Mouse (Mus musculus) fibroblast of lung, adult 2 months (primary cell): ENCODE measurements around the gene Pex3.
"Not testable (repeated sequence)": the region's sequence is repeated elsewhere in the genome, so short reads cannot be mapped to it uniquely, and the experiment has no call there.

Source experiments
- DNase-seq: peaks from one replicate; pipeline ENCODE4 v3.0.0-alpha.2; 2011; ENCODE audit warnings: low read depth

The Pex3 gene

GRCm38 (mm10) chr10:13534751-13535150, 18.2 kb downstream of the Pex3 start:
- no peak for DNase-seq

DNA sequence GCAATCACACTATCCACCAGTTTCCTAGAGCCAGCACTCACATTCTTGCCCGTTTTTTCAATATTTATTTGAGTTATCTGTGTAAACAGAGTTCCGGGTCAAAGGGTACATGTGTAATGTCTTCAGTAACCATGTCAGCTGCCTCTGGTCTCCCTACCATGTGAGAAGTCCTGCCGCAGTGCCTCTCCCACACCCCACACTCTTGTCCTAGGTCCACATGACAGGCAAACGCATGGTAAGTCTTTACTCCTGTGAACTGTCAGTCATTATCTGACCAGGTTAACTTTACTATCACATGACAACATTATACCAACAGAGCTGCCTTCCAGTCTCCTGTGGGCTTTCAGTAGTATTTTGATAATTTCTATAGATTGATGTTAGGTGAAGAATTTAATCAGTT, 24.8 kb downstream of the Pex3 start:
- no peak for DNase-seq

GRCm38 (mm10) chr10:13521857-13522256, 31.1 kb downstream of the Pex3 start:
- no peak for DNase-seq

GRCm38 (mm10) chr10:13502371-13502770, 50.6 kb downstream of the Pex3 start:
- no peak for DNase-seq

- DNase-seq = not testable (repeated sequence)
Observed at GRCm38 (mm10) chr10:13501533-13501932, 51.4 kb downstream of the Pex3 start.

DNA sequence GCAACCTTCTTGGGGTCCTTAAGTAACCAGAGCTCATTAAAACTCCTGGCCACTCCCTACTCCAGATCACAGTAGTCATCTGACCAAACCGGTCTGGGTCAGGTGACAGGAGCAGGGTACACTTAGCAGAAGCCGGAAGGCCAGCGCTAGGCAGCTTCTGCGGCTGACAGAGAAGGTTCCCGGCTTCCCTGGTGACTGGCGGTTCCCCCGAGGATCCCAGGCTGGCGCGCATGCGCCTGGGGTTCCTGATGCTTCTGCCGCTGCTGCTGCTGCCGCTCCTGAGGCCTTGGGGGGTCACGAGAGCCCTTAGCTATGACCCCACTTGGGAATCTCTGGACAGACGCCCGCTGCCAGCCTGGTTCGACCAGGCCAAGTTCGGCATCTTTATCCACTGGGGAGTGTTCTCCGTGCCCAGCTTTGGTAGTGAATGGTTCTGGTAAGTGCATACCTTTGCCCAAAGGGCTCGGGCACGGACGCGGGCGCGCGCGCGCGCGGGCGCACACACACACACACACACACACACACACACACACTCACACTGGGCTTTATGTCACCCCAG, 51.9 kb downstream of the Pex3 start:
- DNase-seq = peak; percentile 53

DNA sequence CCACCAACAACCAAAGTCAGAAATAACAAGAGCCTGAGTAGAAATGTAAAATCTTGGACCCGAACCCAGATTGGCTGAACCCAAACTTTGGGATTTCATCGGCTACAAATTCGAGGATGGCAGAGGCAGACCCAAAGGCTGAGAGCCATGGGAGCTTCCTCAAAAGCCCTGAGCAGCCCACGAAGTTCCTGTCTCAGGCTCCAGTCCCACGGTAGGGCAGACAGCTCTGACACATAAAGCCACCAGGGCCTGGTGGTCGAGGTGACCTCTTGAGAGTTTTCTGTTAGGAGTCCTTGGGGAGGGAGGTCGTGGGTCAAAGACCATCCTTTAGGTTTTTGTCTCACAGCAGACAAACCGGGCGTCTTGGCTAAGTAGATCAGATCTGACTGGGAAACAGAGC, 52.5 kb downstream of the Pex3 start:
- no peak for DNase-seq

DNA sequence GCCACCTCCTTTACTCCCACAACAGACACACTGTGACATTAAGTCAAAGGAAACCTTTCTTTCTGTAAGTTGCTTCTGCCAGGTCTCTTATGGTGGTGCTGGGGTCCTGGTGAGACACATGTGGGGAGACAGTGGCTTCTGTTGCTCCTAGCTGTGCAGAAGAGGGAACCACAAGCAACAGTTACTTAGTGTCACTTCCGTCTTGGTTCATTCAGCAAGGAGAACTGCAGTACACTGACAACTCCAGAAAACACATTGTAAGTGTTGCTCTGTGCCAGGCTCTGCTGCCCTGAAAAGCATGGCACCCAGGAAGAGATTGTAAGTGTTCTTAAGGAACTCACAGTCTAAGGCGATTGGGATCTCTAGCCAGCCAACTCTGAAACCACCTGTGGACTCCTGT, 53.6 kb downstream of the Pex3 start, which contains the start of gene Fuca2:
Gene Fuca2, plus strand, starts transcription at position 210 of the 400 bp plus-strand sequence.
- no peak for DNase-seq

DNA sequence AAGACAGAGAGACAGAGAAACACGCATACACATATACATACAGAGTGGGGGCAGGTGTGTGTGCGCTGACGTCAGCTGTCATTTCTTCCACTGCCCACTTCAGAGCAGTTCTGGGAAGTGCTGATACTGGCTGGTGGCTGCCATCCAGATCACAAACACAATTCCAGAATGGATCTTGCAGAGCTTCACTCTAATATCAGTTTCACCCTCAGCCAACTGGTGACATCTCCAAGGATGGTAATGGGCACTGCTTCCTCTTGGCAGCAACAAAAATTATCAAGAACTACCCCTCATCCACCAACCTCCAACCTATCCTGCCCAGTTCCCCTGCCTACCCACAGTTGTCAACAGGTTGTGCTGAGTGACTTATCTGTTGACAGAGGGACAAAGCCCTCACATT, 56.6 kb downstream of the Pex3 start:
- DNase-seq = no peak

DNA sequence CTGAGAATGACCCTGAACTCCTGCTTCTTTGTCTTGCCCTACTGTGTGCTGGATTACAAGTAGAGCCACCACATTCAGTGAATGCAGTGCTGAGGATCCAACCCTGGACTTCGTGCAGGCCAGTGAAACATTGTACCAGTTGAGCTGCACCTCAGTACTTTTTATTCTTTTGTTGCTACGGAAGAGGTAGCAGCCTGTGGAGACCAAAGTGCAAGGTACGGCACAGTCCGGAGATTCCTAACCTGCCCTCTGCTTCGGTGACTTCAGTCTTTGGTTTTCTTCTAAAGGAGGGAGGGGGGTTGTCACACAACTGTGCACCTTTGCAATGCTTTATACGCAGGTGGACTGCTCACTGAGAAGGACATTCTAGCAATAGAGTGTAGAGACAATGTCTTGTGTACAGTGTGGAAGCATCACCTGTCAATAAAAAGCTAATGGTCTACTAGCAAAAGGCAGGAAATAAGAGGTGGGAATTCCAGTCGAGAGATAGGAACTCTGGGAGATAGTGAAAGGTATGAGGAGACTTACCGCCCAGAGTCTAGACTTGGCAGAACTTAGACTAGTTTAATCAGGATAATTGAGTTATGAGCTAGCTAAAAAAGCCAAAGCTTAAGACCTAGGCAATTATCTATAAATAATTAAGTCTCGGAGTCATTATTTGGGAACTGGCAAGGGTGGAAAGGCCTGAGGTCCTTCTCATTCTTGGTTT, 58.8 kb downstream of the Pex3 start:
- DNase-seq = no peak

DNA sequence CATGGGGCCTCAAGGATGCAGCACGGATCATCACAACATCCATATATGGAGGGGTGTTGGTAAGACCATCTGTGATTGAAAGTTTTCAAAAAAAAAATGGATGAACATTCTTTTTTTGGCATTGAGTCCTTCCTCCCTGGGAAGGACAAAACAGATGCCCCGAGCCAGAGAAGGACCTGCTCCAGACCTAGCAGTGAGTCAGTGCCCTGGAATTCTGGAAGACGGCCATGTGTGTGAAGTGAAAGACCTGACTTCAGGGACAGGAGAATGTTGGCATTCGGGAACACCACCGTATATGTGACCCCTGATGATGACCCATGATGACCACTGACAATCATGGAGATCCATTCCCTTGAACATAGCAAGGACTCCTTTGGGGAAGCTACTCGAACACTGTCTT, 63.3 kb downstream of the Pex3 start:
- DNase-seq = no peak

- DNase-seq = no peak
Observed at GRCm38 (mm10) chr10:13485958-13486357, 67.0 kb downstream of the Pex3 start.

- DNase-seq = no peak
Observed at GRCm38 (mm10) chr10:13479341-13479740, 73.6 kb downstream of the Pex3 start.

DNA sequence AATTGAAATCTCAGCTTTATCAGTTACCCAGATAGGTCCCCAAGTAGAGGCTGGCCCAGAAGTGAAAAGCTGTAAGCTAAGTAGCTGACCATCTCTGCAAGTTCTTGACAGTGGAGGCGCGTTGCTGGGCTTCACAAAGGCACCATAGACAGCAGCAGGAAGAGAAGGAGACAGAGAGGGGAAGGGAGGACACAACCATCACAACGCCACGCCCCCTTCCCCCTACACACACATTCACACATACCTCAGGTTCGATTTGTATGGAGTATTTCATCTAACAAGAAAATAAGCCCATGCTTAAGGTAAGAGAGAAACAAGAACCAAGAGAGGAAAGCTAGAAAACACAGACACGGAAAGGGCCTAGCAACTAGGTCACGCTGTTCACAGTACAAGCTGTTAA, 77.8 kb downstream of the Pex3 start:
- no peak for DNase-seq

DNA sequence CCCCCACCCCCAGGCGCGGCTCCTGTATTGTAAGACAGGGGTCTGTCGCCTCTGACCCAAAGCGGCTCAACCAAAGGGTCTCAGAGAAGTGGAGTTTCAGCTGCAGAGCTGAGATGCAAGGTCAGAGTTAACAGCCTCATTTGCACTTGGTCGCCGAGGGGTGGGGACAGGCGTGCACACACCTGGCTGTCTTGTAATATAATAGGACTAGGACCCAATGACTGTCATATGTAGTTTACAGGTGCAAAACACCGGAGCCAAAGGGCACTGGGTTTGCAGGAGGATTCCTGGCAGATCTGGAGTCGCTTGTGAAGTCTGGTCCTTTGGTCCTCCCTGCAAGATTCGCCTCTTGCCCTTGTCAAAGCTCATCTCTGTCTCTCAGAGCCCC, 78.4 kb downstream of the Pex3 start:
- DNase-seq = no peak
